In genomic region chr3:129558016-129558955, GRCm38 (mm10) we compare ENCODE assay signal across 21 mouse cellular contexts. TPM values are rescaled to one million over a fixed set of nuclear protein-coding genes. Genes with fewer than 3 reads are reported as not detected.
DNase-seq lines count a peak whose midpoint lies in the region; ATAC-seq lines count a peak whose summit lies in the region.
"Had no signal": no experiment of that assay in that cellular context is flagged by ENCODE, and none has a peak within 500 bp of the region (broad histone marks: within the 10 kb centered on the region; RNA-seq: fewer than 3 reads in every experiment).

No protein-coding gene starts in this region.

- no peak overlapping the region for H3K9ac ChIP-seq in kidney, embryonic 14.5 days (ENCODE audit: low read depth, low read length)
- H3K9ac ChIP-seq: embryonic facial prominence, embryonic 12.5 days; hindbrain, embryonic 12.5 days; midbrain, embryonic 12.5 days; neural tube, embryonic 15.5 days had no signal

- H3K27me3 ChIP-seq in kidney, embryonic 14.5 days (ENCODE audit: control insufficient read depth, insufficient read depth, low read length): no peaks in the 10 kb centered on the region
- H3K27me3 ChIP-seq: CH12.LX; embryonic facial prominence, embryonic 12.5 days; hindbrain, embryonic 12.5 days; midbrain, embryonic 12.5 days; neural tube, embryonic 15.5 days had no signal

- no peak overlapping the region for H3K4me2 ChIP-seq in kidney, embryonic 14.5 days (replicated peaks; ENCODE audit: low read depth, low read length)
- H3K4me2 ChIP-seq: embryonic facial prominence, embryonic 12.5 days; hindbrain, embryonic 12.5 days; midbrain, embryonic 12.5 days; neural tube, embryonic 15.5 days had no signal

- 85% methylated on average over 22 of the region's 22 CpGs for WGBS in kidney, embryonic 14.5 days

- 0 out of 2 replicates have a peak, but pooled peaks have one; percentile 34 for ATAC-seq in kidney, embryonic 14.5 days (ENCODE audit: low FRiP score, low TSS enrichment)
- ATAC-seq: inflammation-experienced regulatory T-cells, adult 6 months had no signal

- H3K9me3 ChIP-seq in kidney, embryonic 14.5 days (ENCODE audit: control insufficient read depth, low read length): no peaks in the 10 kb centered on the region
- H3K9me3 ChIP-seq: embryonic facial prominence, embryonic 12.5 days; hindbrain, embryonic 12.5 days; midbrain, embryonic 12.5 days; neural tube, embryonic 15.5 days had no signal

- peak; percentile 62 for DNase-seq in kidney, adult 11 months
- no peak for DNase-seq in kidney, adult 18-20 months
- DNase-seq in R1 (ENCODE audit: low read depth, low spot score): peak; percentile 75
- peak; percentile 15 to 46 for DNase-seq in kidney, postnatal 4 days
- no peak for DNase-seq in adrenal gland, adult 8-10 months
- no peak for DNase-seq in natural killer cell, adult 2 months (ENCODE audit: low spot score in 2 of 2)
- DNase-seq in thymus, adult 18-20 months: no peak
- DNase-seq: adrenal gland, postnatal 14 days; cerebellum, adult 2 months; gastrocnemius, postnatal 14 days; left cerebral cortex, postnatal 4 days; lung, adult 2 months; right cerebral cortex, adult 18-20 months had no signal

- H3K27ac ChIP-seq in kidney, embryonic 14.5 days (ENCODE audit: low read depth, low read length): 0 out of 2 replicates have a peak overlapping the region, but pooled peaks have one; percentile 7
- H3K27ac ChIP-seq: embryonic facial prominence, embryonic 12.5 days; hindbrain, embryonic 12.5 days; macrophage; midbrain, embryonic 12.5 days; neural tube, embryonic 15.5 days had no signal

- peaks cover 10% of the 10 kb centered on the region; the same call in 1 of the 2 replicates for H3K4me1 ChIP-seq in kidney, embryonic 14.5 days (ENCODE audit: control insufficient read depth, insufficient read depth, low read length)
- H3K4me1 ChIP-seq: hindbrain, embryonic 12.5 days; midbrain, embryonic 12.5 days; neural tube, embryonic 15.5 days had no signal

- 0 out of 2 replicates have a peak, but pooled peaks cover 3% of the 10 kb centered on the region for H3K36me3 ChIP-seq in kidney, embryonic 14.5 days (ENCODE audit: control insufficient read depth, insufficient read depth, low read length)
- H3K36me3 ChIP-seq: hindbrain, embryonic 12.5 days; neural tube, embryonic 15.5 days had no signal

- H3K4me3 ChIP-seq in kidney, embryonic 14.5 days (ENCODE audit: low read length): no peak overlapping the region
- H3K4me3 ChIP-seq: embryonic facial prominence, embryonic 12.5 days; hindbrain, embryonic 12.5 days; midbrain, embryonic 12.5 days; neural tube, embryonic 15.5 days had no signal

RNA-seq across cellular contexts. Expression of gene Elovl6, which starts 26.1 kb away (rescaled TPM):
- polyA plus RNA-seq in kidney, embryonic 14.5 days (2014; fragmentation: Nextera tagmentation; extraction: Ambion mirVana): 38.9 and 50.4 TPM in 2 replicates
- 10 to 100 TPM; 37.7 to 86.6 (median 48.4) TPM for total RNA-seq in adrenal gland, adult 8-10 months (2022)

Comparison
In these comparisons a context has a peak if more than half of its experiments do, and no peak if none do; other contexts are left out.
1. DNase-seq: peak in kidney, adult 11 months (single experiment), R1 (single experiment) and kidney, postnatal 4 days (2 of 2); none in kidney, adult 18-20 months (single experiment), adrenal gland, adult 8-10 months (single experiment), natural killer cell, adult 2 months (0 of 2) and thymus, adult 18-20 months (0 of 2).